Mouse (Mus musculus) midbrain, embryonic 13.5 days (tissue): Measurements from ENCODE around the gene Sntg2. TPM values are rescaled to one million over a fixed set of nuclear protein-coding genes. Genes with fewer than 3 reads are reported as not detected.

Source experiments
- ATAC-seq: fragments of 200-750 bp; cut with Nextera tagmentation; 2 replicates; pipeline ENCODE4 v1.8.0; 2017; ENCODE audit warnings: mild to moderate bottlenecking, moderate TSS enrichment, moderate library complexity
- H3K27ac ChIP-seq: fragments of 300-500 bp; sonication (generic); 2 replicates; pipeline ENCODE4 v1.5.1; 2015; ENCODE audit warnings: inconsistent platforms, mild to moderate bottlenecking, moderate library complexity
- H3K27me3 ChIP-seq: fragments of 300-500 bp; sonication (generic); 2 replicates; pipeline ENCODE4 v1.6.1; 2015; ENCODE audit warnings: mild to moderate bottlenecking, inconsistent platforms
- H3K36me3 ChIP-seq: fragments of 300-500 bp; sonication (generic); 2 replicates; pipeline ENCODE4 v1.6.1; 2015; ENCODE audit warnings: mild to moderate bottlenecking, inconsistent platforms
- H3K4me1 ChIP-seq: fragments of 300-500 bp; sonication (generic); replicated peaks from 2 replicates; pipeline ENCODE4 v1.6.1; 2015; ENCODE audit warnings: inconsistent platforms
- H3K4me2 ChIP-seq: fragments of 300-500 bp; sonication (generic); replicated peaks from 2 replicates; pipeline ENCODE4 v1.6.1; 2015; ENCODE audit warnings: moderate library complexity, mild to moderate bottlenecking, inconsistent platforms
- H3K4me3 ChIP-seq: fragments of 300-500 bp; sonication (generic); replicated peaks from 2 replicates; pipeline ENCODE4 v1.5.1; 2015; ENCODE audit warnings: mild to moderate bottlenecking, inconsistent platforms
- H3K9ac ChIP-seq: fragments of 300-500 bp; sonication (generic); replicated peaks from 2 replicates; pipeline ENCODE4 v1.6.1; 2015; ENCODE audit warnings: mild to moderate bottlenecking, inconsistent platforms
- H3K9me3 ChIP-seq: fragments of 300-500 bp; sonication (generic); 2 replicates; pipeline ENCODE4 v1.6.1; 2016; ENCODE audit warnings: mild to moderate bottlenecking, inconsistent platforms
- WGBS: fragments of 180-500 bp; shearing (Covaris S2); methylation state at CpG from one replicate; pipeline ENCODE4 v1.1.7; 2015; 5-methylcytosine and 5-hydroxymethylcytosine counted together
- polyA plus RNA-seq: library from polyadenylated mRNA; unstranded; fragments of >200 nt; fragmentation: Nextera tagmentation; extraction: Ambion mirVana; gene quantifications from 2 replicates; pipeline ENCODE4 v1.2.1, GENCODE M21; 2015

Sntg2 gene
- polyA plus RNA-seq, 1 experiment from 2014 or later, result 3.6 TPM

DNA sequence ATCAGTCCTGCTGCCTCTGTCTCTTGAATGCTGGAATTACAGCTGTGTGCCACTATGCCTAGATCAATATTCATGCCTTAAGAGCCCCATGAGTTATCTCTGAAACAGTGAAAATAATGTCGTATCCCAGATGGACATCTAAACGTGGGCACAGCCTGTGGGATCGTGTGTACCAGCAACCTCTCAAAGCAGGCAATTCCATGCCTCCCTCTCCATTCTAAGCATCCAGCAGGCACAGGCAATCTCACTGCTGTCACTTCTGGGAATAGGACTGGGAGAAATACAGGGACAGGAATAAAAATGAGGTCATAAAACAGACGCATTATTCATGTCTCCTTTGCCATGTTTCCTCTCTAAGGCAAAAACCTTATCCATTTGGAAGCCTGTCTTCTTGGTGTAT is 25.9 kb downstream of the Sntg2 start:
- no peak overlapping the region for H3K4me3 ChIP-seq
- H3K9me3 ChIP-seq, result no peaks in the 10 kb centered on the region
- H3K27me3 ChIP-seq, result no peaks in the 10 kb centered on the region
- no peak overlapping the region for H3K9ac ChIP-seq
- H3K4me2 ChIP-seq, result no peak overlapping the region
- WGBS, result 60% methylated on average over 4 of the region's 4 CpGs
- H3K36me3 ChIP-seq, result no peaks in the 10 kb centered on the region
- H3K4me1 ChIP-seq, result 0 out of 2 replicates have a peak, but pooled peaks cover 2% of the 10 kb centered on the region
- no peak for ATAC-seq
- no peak overlapping the region for H3K27ac ChIP-seq

DNA sequence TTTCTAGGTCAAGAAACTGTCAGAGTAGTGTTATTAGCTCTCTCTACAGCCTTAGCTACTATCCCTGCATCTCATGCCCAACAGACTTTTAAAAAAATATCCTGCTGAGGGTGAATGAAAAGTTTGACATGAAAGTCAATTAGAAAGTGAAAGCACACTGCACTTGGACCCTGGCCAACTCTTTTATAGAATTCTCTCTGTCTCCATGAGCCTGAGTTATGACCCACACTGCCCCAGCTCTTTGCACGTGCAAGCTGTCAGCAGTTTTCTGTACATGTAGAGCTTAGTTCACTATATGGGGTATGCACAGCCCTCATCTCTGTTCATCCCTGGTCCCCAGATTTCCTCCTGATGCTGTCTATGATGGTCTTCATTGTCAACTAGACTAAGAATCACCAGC is 28.4 kb downstream of the Sntg2 start:
- Histone ChIP-seq H3K4me3 (no peak overlapping the region), H3K27ac (no peak overlapping the region), H3K9me3 (no peaks in the 10 kb centered on the region), H3K36me3 (no peaks in the 10 kb centered on the region), H3K4me1 (no peaks in the 10 kb centered on the region), H3K9ac (no peak overlapping the region), H3K4me2 (no peak overlapping the region), H3K27me3 (no peaks in the 10 kb centered on the region)
- WGBS, result 43% methylated on average over 1 of the region's 1 CpGs
- no peak for ATAC-seq

DNA sequence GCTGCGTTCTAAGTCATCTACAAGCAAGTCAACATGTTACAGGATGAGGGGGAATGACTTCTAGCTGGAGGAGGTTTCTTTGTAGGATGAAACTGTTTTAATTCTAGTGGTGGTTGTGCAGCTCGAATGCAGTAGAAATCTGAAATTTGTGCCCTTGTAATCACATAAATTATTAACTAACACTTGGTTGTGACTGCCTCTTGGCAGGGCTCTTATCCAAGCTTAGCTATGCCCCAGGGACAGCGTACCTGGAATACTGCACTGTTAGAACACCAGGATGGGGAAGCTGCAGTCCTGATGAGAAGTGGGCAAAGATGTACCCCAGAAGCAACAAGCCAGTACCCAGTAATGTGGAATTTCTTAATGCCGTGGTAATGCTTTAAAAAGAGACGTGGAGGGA is 36.9 kb downstream of the Sntg2 start:
- Histone ChIP-seq H3K4me1 (0 out of 2 replicates have a peak, but pooled peaks cover 3% of the 10 kb centered on the region), H3K36me3 (no peaks in the 10 kb centered on the region)
- WGBS, result 92% methylated on average over 5 of the region's 5 CpGs

DNA sequence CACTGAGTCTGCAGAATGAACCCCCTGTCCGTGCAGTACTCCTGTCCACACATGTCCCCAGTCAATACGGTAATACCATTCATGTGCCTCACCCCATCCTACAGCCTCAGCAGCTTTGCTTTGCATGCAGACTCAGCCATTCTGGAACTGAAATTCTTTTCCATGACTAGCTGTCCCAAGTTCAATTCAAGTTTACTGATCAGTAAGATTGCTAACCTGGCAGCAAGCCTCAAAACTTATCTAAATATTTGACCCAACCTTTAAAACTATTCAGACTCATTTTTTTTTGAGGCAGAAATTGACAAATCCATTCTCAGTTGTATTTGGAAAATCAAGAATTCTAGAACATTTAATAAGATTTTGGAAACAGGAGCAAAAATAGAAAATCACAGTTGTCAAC is 38.7 kb downstream of the Sntg2 start:
- Histone ChIP-seq H3K36me3 (no peaks in the 10 kb centered on the region), H3K4me2 (no peak overlapping the region), H3K9ac (no peak overlapping the region), H3K4me3 (no peak overlapping the region), H3K27ac (no peak overlapping the region), H3K4me1 (0 out of 2 replicates have a peak, but pooled peaks cover 3% of the 10 kb centered on the region), H3K27me3 (no peaks in the 10 kb centered on the region), H3K9me3 (no peaks in the 10 kb centered on the region)
- 90% methylated on average over 2 of the region's 2 CpGs for WGBS
- no peak for ATAC-seq

More for the DNA sequence above, 36.9 kb downstream of the Sntg2 start:
- Histone ChIP-seq H3K27ac (no peak overlapping the region), H3K27me3 (no peaks in the 10 kb centered on the region), H3K9me3 (no peaks in the 10 kb centered on the region), H3K4me2 (no peak overlapping the region), H3K9ac (no peak overlapping the region), H3K4me3 (no peak overlapping the region)
- no peak for ATAC-seq

DNA sequence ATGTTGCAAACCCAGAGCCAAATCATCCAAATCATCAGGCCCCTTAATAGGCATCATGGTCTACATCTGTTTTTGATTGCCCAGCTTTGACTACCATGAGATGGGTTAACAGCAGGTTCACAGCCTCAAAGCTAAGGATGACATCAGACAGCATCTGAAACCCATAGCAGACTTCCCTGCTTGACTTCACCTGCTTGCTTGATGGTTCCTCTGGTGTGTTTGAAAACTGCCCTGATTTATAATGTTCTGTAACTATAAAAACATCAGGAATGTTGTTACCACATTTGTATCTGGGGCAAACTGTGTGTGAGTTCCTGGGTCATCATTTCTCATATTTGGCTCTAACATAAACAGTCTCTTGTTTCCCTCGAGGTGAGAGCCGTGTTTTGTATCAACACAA is 55.2 kb downstream of the Sntg2 start:
- H3K9ac ChIP-seq, result no peak overlapping the region
- no peak for ATAC-seq
- H3K4me3 ChIP-seq, result no peak overlapping the region

DNA sequence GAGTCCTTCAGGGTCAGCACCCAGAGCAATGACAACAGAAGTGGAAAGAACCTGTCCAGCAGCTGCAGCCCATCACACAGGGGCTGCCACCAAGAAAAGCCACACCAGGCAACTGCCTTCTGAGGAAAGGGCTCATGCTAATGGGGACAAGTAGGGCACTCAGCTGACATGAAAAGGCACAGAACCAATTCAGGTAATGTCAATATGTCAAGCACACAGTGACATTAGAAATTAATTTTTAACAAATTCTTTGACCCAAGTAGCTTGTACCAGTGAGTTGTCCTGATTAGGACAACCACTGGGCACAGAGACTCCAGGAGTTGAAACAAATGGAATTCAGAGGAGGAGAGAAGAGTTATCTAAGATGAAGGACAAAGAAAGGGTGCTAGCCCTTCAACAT is 60.2 kb downstream of the Sntg2 start:
- H3K27me3 ChIP-seq, result no peaks in the 10 kb centered on the region
- H3K36me3 ChIP-seq, result no peaks in the 10 kb centered on the region
- no peak overlapping the region for H3K27ac ChIP-seq
- ATAC-seq, result no peak
- H3K9me3 ChIP-seq, result no peaks in the 10 kb centered on the region
- H3K4me3 ChIP-seq, result no peak overlapping the region
- H3K4me1 ChIP-seq, result 0 out of 2 replicates have a peak, but pooled peaks cover 3% of the 10 kb centered on the region
- no peak overlapping the region for H3K9ac ChIP-seq
- no peak overlapping the region for H3K4me2 ChIP-seq

More for the DNA sequence above, 55.2 kb downstream of the Sntg2 start:
- H3K36me3 ChIP-seq, result no peaks in the 10 kb centered on the region
- H3K9me3 ChIP-seq, result no peaks in the 10 kb centered on the region
- no peak overlapping the region for H3K4me2 ChIP-seq
- H3K27me3 ChIP-seq, result no peaks in the 10 kb centered on the region
- no peak overlapping the region for H3K27ac ChIP-seq
- WGBS, result 76% methylated on average over 2 of the region's 2 CpGs
- no peaks in the 10 kb centered on the region for H3K4me1 ChIP-seq

DNA sequence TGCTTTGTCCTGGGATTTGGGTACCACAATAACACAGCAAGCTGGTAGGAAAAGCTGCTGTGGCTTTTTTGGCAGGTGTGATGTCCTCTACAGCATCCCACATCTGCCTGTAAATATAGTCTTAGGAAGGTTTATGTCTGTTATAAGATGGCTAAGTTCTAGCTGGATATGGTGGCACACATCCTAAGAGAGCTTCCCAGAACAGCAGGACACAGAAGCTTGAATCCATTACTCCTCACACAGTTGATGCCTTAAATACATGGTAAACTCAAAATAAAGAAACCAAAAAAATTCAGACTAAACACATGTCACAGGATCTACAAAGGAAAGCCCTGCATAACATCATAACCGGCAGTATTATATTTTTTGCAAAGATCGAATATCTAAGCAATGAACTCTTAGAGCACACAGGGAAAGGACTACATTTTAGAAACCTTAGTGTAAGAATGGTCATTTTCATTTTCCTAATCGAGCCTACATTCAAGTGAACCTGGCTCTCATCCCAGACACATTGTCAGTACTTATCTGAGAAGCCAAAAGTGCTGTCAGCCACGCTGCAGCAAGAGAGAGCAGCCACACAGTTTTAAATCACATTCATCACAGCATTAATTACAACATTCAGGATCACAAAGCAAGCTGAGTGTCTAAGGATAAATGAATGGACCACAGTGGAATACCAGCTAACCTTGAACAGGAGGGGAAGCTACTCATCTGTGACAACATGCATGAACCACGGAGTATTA is 64.8 kb downstream of the Sntg2 start:
- Histone ChIP-seq H3K27me3 (no peaks in the 10 kb centered on the region), H3K9me3 (no peaks in the 10 kb centered on the region), H3K4me2 (no peak overlapping the region), H3K4me1 (peaks cover 13% of the 10 kb centered on the region; the same call in 1 of the 2 replicates), H3K27ac (no peak overlapping the region), H3K9ac (no peak overlapping the region), H3K36me3 (no peaks in the 10 kb centered on the region), H3K4me3 (no peak overlapping the region)
- ATAC-seq, result no peak
- 69% methylated on average over 5 of the region's 5 CpGs for WGBS

DNA sequence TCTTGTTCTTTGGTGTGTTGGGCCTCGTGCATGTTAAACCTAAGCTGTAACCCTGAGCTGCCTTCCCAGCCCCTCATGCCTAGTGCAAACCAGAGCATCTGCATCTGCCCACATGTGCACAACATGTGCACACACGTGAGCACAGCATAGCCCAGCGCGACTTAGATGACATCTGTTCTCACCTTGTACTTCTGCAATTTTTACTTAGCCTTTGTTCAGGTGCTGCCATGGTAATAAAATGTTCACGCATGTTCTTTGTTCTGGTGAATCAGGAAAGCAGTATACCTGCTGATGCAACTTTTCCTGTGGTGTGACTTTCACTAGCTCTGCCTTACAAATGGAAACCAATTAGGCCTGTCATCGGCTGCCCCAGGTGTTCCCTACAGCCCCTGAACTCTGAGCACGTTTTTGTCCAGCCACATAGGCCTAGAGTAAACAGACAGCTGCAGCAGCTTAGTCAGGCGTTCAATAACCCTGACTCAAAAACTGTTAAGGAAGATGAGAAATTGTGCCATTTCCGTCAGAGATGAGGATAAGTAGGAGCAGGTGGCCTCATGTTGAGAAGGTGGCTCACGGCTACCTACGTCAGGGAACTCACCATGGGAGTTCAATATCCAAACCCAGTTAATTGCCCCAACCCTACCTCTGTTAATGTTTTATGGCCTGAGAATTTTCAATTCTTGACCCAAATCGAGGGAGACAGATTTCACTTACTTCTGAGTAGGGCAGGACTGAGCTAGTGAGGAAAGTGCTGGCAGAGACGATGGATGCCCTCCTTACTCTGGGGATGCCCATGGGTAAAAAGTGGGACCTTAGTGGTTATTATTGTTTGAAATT is 80.2 kb downstream of the Sntg2 start:
- no peaks in the 10 kb centered on the region for H3K36me3 ChIP-seq
- H3K9ac ChIP-seq, result no peak overlapping the region
- no peaks in the 10 kb centered on the region for H3K27me3 ChIP-seq
- no peak overlapping the region for H3K27ac ChIP-seq
- H3K9me3 ChIP-seq, result no peaks in the 10 kb centered on the region
- WGBS, result 87% methylated on average over 13 of the region's 13 CpGs
- H3K4me2 ChIP-seq, result no peak overlapping the region
- ATAC-seq, result no peak
- H3K4me3 ChIP-seq, result no peak overlapping the region
- no peaks in the 10 kb centered on the region for H3K4me1 ChIP-seq

DNA sequence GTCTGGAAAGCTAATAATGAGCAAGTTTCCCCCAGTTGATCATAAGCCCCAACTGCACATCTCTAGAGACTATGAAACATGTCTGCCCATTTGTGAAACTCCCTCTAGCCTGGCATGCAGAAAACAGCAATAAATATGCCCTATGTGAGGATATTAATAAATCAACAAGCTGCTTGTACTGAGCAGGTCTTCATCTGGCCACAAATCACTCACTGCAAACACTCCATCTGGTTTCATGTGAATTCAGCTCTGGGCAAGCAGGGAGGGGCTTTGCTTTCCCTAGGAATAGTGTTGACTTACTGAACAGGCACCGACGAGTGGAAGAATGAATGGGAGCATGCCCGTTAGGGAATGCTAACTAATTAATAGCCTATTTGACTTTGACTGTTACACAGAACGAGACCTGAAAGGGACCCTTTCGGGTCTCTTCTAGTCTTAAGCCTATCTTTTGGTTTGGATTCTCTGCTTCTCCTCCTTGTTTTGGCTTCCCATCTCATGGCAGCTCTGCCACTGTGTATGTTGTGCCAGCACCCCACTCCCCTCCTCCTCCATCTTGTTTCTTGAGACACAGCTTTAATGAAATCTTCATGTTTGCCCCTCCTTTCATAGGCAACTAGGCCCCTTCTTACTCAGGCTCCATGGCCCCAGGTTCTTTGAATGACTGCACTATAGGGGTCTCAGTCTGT is 86.1 kb downstream of the Sntg2 start:
- H3K27me3 ChIP-seq, result no peaks in the 10 kb centered on the region
- no peaks in the 10 kb centered on the region for H3K4me1 ChIP-seq
- no peak overlapping the region for H3K4me3 ChIP-seq
- H3K9me3 ChIP-seq, result no peaks in the 10 kb centered on the region
- no peak for ATAC-seq
- H3K27ac ChIP-seq, result no peak overlapping the region
- H3K9ac ChIP-seq, result no peak overlapping the region
- no peak overlapping the region for H3K4me2 ChIP-seq
- 74% methylated on average over 5 of the region's 5 CpGs for WGBS
- no peaks in the 10 kb centered on the region for H3K36me3 ChIP-seq

DNA sequence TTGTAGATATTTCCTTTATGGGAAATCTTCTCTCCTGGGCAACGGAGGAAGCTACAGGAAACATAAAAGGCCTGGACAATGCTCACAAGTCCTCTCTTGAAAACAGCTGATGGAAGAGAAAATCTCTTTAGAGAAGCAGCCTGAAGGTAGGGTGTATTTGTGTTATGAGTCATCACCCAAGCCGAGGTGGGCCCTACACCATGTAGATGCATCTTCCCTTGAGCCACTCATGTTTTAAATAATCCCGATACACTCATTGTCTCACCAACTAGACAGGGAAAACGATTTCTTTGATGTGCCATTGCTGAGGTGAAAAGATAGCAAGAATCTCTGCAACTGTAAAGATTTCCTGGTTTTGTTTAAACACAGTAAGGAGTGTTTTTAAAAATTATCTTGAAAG is 89.4 kb downstream of the Sntg2 start:
- WGBS, result 82% methylated on average over 4 of the region's 4 CpGs
- Histone ChIP-seq H3K36me3 (no peaks in the 10 kb centered on the region), H3K27me3 (no peaks in the 10 kb centered on the region), H3K4me1 (no peaks in the 10 kb centered on the region), H3K4me3 (no peak overlapping the region), H3K27ac (no peak overlapping the region), H3K9me3 (no peaks in the 10 kb centered on the region), H3K4me2 (no peak overlapping the region), H3K9ac (no peak overlapping the region)
- no peak for ATAC-seq

DNA sequence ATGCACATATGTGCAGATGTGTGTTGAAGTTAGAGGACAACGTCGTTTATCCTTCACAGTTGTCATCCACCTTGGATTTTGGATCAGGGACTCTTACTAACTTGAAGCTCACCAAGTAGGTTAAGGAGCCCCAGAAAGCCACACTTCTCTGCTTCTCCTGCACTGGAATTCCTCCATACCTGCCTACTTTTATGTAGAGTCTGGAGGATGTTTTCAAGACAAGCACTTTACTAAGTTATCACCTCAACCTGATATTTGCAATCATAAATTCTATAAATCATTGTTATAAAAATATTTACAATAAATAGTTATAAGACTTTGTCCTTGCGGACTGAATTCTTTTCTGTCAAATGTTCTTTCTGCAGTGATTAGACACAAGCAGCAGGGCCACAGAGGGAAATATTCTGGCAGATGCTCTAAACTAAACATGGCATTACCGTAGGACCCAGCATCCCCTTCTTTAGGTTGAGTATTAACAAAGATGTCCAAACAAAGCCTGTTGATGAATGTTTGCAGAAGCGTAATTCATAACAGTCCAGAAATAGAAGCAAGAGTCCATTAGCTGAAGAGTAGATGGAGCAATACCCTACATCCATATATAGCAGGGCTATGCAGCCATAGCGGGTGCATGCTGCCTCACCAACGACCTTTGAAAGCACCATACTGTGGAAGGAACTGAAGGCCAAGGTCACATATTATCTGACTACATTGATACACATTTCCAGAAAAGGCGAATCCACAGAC is 100.8 kb downstream of the Sntg2 start:
- WGBS, result 89% methylated on average over 8 of the region's 8 CpGs
- H3K27me3 ChIP-seq, result no peaks in the 10 kb centered on the region
- no peak overlapping the region for H3K9ac ChIP-seq
- H3K4me1 ChIP-seq, result no peaks in the 10 kb centered on the region
- no peaks in the 10 kb centered on the region for H3K9me3 ChIP-seq
- no peak overlapping the region for H3K4me2 ChIP-seq
- no peak overlapping the region for H3K27ac ChIP-seq
- H3K4me3 ChIP-seq, result no peak overlapping the region
- H3K36me3 ChIP-seq, result no peaks in the 10 kb centered on the region
- ATAC-seq, result no peak
